Mouse (Mus musculus) CD4-positive helper T cell, adult 2 months (primary cell): ENCODE data around the gene Ccnc.
A peak's percentile ranks its signal among the peaks of the same experiment; 100 is the strongest.
"Not testable (repeated sequence)": the region's sequence is repeated elsewhere in the genome, so short reads cannot be mapped to it uniquely, and the experiment has no call there.

Source experiments
- DNase-seq: peaks from one replicate; pipeline ENCODE4 v3.0.0-alpha.2; 2012; ENCODE audit warnings: low read depth, missing footprints, low spot score

The Ccnc gene

DNA sequence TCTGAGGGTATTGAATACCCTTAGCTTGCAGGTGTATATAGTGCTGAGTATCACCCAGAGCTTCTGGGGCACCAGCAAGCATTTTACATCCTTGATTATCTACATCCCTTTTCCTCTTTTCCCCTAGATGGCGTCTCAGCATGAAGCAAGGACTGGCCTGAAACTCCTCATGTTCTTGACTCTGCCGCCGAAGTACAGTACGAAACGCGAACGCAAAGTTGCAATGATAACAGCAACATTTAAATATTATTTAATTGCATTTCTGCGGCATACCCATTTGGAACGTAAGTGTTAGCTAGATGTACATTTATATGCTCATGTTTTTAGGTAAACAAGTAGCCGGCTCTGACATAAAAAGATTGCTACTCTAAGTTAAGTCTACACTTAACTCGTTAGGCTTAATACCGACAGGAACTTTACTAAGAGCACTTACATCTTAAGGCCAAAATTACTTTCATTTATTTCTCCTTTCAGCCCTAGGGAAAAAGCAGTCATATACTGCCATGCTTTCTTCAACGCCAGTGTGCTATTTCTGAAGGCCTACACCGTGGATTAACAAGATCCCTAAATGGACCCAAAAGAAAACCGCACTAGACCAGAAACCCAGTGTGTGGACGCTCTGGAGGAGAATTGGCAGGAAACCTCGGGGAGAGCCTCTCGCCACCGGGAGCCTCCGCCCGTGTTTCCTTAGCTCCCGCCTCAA, 438 bp upstream of the Ccnc start:
- peak; percentile 71 for DNase-seq

DNA sequence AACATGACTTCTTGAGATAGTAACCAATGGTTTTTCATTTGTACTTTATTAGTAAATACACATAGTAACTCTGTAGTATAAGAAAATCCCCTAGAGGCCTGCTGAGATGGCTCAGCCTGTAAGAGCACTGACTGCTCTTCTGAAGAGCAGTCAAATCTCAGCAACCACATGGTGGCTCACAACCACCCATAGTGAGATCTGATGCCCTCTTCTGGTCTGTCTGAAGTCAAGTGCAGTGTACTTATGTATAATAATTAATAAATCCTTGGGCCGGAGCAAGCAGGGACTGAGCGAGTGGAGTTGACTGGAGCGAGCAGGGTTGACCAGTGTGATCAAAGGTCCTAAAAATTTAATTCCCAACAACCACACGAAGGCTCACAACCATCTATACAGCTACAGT, 11.7 kb downstream of the Ccnc start:
- DNase-seq, result peak; percentile 31

DNA sequence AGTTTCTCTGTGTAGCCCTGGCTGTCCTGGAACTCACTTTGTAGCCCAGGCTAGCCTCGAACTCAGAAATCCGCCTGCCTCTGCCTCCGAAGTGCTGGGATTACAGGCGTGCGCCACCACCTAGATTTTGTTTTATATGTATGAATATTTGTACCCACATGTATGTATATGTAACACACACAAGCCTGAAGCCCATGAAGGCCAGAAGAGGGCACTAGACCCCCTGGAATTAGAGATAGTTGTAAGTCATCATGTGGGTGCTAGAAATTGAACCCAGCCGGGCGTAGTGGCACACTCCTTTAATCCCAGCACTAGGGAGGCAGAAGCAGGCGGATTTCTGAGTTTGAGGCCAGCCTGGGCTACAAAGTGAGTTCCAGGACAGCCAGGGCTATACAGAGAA, 16.6 kb downstream of the Ccnc start:
- not testable (repeated sequence) for DNase-seq

DNA sequence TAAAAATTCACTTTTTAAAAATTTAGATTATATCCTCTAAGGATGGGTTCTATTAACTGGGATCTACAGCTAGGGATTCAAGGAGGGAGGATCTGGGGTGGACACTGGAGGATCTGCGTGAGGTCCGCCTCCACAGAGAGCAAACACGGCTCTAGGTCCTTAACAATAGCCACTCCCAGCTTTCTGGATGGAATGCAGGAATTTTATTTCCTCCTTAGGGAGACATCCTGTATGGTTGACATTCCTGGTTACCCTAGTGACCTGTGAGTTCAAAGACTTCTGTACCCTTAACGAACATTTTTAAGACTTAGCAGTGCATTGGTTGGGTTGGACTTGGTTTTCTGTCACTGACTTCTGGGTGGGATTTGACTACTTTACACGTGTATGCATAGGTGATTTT, 18.2 kb downstream of the Ccnc start:
- DNase-seq, result no peak

DNA sequence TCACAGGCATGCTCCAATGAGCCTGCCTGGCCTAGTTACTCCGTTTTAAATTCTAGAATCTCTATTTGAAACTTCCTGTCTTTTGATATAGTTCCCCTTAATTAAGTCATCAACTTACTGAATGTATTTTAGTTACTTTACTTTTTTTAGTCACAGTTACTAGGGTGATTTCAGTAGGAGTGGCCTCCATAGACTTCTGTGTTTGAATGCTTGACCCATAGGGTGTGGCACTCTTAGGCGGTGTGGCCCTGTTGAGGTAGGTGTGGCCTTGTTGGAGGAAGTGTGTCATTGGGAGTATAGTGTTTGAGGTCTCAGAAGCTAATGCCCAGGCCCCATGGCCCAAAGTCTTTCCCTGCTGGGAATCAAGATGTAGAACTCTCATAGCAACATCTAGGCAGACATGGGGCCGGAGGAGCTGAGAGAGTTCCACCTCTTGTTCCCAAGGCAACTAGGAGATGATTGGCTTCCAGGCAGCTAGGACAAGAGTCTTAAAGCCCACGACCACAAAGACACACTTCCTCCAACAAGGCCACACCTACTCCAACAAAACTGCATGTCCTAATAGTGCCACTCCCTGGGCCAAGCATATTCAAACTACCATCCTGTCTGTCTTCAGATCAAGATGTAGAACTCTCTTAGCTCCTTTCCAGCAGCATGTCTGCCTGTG, 27.8 kb downstream of the Ccnc start:
- DNase-seq, result peak; percentile 27

DNA sequence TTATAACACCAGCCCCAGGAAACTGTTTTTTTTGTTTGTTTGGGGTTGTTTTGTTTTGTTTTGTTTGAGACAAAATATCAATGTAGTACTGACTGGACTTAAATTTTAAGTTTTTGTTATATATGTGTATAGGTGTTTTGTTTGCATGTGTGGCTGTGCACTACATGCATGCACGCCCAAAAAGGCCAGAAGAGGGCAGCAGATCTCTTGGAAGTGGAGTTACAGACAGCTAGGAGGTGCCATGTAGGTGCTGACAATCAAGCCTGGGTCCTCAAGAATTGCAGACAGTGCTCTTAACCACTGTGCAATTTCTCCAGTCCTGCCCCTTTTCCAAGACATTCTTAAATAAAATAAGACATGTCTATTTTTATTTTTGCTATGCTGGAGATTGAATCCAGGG, 31.4 kb downstream of the Ccnc start:
- DNase-seq, result no peak

DNA sequence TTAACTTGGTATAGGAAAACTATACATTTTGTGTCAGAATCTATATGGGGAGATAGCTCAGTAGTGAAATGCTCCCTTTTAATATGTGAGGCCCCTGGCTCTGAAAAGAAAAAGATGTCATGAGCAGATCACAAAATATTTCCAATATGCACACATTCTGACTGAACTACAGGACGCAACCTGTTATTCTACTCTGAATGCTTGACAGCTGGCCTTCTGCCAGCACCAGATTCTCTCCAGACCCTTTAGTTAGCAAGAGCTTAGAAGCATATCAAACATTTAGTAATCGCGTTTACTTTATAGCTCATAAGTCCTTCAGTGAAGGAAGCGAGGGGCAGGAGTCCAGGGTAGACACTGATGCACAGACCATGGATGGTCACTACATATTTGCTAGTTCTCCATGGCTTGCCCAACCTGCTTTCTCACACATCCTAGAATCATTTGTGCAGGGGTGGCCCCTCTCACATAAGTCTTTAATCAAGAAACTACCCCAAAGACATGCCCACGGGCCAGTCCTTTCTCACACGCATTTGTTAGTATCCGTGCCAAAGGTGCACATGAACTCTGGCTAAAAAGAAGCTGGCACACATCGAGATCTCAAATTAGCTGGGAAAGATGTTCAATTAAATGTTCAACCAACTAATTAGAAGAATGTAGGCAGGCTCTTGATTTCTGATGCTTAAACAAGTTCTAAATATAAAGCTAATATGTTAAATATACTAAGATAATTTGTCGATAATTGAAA, 34.1 kb downstream of the Ccnc start:
- no peak for DNase-seq

DNA sequence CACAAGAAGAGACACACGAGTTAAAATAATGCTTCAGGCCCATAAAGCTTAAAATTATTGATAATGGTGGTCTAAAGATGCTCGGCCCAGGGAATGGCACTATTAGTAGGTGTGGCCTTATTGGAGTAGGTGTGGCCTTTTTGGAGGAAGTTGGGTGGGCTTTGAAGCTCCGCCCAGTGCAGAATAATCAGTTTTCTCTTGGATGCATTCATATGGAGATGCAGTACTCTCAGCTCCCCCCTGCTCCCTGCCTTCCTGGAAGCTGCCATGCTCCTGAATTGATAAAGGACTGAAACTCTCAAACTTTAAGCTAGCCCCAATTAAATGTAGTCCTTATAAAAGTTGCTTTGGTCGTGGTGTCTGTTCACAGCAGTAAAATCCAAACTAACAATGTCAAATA, 36.3 kb downstream of the Ccnc start:
- DNase-seq, result no peak

DNA sequence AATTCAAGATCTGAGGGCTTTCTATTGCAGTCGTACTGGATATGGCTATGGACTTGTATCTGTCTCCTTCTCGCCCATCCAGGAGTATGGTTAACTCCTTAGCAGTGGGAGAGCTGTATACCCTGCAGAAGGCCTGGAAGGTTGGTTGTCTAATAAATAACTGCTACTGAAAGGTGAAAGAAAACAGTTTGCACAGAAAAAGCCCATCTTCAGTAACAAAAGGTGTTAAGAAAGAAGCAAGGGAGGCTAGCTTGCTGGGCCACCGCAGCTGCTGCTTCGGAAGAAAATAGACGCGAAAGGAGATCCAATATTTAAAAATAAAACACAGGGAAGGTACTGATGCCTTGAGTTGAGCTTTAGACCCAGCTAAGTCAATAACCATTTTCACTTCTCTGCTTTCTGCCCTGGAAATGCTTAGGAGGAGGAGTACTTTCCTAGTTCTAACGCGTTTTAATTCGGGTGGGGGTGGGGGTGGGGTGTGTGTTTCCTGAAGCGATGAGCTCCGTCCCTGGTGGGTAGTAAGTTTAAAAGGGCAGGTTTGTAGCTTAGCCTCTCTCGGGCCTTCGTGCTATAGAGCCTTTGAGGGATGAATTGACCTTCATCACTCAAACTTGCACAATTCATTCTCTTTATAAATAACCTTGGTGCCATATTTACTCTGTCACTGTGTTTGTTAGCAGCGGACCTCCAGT, 38.8 kb downstream of the Ccnc start:
- DNase-seq, result peak; percentile 6

DNA sequence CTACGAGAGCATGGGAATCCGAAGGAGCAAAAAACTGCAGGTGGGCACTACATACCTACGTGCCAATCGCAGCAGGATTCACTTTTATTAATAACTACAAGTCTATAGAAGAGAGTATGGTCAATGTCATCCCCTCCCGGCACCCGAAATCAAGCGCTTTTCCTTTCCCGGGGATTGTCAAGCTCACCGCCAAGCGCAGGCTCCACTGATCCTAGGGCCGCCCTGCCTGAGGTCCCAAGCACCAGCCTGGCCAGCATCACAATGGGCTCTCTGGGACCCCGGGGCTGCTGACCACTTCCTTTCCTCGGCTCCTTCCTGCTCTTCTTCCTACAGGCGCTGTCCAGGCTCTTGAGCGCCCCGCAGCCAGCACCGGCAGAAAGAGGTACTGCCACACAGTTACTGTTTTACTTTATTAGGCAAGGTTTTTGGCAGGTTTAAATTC, 39.4 kb downstream of the Ccnc start, which contains the start of the genes Usp45 and Tstd3:
Gene Usp45 (plus strand): TSS at position 294 of the 442 bp plus-strand sequence.
Gene Tstd3 (minus strand): TSS at position 350 of the 442 bp plus-strand sequence.
- peak; percentile 78 for DNase-seq

DNA sequence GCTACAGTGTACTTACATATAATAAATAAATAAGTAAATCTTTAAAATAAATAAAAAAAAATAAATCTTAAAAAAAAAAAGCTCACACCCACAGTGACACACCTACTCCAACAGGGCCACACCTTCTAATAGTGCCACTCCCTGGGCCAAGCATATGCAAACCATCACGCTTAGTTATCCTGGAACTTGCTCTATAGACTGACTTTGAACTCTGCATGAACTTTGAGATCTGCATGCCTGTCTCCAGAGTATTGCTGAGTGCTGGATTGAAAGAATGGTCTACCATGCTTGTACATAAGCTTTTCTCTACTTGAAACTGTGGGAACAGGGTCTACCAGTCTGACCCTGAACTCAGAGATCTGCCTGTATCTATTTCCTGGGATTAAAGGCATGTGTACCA, 43.6 kb downstream of the Ccnc start:
- no peak for DNase-seq

DNA sequence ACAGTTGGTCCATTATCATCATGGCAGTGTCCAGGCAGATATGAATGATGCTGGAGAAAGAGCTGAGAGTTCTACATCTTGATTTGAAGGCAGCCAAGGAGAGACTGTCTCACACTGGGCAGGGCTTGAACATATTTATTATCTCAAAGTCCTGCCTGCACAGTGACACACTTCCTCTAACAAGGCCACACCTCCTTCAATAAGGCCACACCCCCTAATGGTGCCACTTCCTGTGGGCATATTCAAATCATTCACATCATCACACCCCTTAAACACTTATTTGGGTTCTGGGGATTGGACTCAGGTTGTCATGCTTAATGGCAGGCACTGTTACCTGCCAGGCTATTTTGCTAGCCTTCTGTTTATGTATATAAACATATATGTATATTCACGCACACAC, 44.8 kb downstream of the Ccnc start:
- peak; percentile 19 for DNase-seq

DNA sequence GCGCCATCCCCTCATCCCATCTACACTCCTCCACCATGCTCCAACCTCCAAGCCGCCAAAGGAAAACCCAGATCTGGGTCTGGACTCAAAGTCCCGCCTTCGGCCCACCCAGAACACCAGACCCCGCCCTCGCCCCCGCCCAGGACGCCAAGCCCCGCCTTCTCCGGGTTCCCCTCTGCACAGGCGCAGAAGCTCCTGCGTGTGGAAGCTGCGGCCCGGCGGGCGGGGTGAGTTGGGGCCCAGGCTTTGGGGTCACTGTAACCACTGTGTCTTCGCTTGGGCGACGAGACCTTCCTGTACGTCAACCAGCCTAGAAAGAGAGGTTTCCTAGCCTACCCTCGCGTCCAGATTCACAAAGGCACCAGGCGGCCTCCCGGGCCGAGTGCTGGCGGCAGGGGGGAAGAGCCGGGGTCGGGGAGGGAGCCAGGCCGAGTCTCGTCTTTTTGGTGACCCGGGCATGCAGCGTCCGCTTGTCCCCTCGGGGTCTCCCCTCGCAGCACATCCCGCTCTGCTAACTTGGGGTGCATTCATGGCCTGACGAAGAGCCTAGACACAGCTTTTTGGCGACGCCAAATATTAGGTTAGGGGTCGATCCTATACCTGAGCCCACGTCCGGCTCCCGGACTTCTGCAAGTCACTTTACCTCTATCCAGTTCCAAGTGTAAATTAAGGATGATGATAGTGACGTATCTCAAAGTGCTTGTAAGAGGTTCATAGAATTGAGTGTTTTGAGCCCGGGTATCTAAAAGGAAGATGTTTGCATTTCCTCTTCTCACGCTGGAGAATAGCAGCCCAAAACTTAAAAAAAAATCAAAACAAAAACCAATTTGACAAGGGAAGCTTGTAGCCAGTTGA, 48.8 kb downstream of the Ccnc start:
- DNase-seq, result peak; percentile 89

DNA sequence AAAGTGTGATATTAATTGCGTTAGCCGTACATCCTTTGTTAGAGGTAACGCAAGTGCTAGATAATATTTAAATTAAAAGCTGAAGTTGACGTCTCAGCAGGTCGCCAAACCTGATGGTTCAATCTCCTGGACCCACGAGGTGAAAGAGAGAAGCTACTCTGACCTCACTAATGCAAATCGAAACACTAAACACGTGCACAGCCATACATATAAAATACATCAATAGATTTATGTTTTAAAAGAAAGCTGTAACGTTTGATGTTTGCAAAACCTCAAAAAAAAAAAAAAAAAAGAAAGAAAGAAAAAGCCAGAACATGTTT, 49.4 kb downstream of the Ccnc start:
- peak; percentile 59 for DNase-seq

DNA sequence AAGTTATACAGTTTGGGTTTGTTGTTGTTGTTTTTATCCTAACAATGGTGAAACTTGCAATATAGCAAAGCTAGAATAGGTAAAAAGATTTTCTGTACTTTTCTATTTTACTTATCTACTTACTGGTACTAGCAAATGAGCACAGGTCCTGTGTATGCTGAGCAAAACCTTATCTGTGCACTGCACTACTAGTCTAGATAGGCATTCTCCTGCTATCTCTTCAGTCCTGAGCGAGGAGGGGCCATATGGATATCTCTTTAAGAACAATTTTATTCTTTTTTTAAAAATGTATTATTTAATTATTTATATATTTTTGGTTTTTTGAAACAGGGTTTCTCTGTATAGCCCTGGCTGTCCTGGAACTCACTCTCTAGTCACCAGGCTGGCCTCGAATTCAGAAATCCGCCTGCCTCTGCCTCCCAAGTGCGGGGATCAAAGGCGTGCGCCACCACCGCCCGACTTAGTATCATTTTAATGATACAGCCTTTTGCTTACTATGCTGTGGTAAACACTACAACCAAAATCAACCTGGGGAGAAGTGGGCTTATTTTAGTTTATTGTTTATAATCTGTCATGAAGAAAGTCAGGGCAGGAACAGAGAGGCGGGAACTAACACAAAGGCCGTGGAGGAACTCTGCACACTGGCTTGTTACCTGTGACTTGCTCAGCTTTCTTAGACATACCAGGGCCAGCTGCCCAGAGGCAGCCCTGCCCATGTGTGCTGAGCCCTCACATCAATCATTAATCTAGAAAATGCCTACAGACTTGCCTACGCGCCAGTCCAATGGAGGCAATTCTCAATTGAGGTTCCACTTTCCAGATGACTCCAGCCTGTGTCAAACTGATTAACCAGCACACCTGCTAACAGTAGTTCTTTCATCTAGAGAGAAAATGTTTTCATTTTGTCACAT, 53.6 kb downstream of the Ccnc start:
- no peak for DNase-seq

DNA sequence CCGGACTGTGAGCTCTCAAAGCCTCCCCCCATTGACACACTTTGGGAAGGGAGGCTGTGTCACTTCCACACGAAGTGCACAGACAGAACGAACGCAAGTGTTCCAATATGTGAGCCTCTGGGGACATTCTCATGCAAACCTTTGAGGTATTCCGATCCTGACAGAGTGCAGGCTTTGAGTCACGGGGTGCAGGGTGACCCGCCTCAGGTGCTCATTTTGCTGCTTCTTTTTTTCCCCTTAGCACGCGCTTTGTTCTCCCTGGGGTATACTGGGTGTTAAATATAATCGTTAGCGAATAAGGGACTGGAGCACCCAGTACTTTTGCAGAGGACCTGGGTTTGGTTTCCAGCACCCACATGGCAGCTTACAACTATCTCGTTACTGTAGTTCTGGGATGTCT, 58.8 kb downstream of the Ccnc start:
- DNase-seq, result no peak

DNA sequence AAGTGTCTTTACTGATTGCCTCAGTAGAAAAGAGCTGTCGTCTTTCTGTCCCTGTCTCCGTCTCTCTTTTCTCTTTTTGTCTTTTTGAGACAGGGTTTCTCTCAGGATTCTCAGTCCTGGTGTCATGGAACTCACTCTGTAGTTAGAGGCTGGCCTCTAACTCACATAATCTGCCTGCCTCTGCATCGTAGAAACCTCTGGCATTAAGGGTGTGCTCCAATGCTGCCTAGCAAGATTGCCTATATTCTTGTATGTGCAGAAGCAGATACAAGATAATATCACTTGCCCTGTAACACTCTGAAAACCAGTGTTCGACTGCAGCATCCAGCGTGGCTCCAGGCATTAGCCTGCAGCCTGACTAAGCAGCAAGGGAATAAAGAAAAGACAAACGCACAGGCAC, 61.4 kb downstream of the Ccnc start:
- DNase-seq, result no peak

DNA sequence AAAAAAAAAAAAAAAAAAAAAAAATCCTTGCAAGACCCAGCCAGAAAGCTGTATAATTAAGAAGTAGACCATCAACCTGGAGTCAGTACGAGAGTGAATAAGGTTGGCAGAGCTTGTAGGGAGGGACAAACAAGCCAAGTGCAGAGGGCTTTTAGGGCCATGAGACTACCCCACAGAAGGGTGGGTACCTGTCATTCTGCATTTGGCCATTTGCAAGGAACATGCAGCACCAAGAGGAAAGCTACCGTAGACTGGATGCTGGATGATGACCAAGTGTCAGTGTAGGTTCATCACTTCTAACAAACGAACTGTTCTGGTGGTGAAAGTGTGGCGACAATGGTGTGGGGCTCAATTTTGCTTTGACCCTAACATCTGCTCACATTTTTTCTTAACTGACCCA, 62.3 kb downstream of the Ccnc start:
- DNase-seq, result no peak

DNA sequence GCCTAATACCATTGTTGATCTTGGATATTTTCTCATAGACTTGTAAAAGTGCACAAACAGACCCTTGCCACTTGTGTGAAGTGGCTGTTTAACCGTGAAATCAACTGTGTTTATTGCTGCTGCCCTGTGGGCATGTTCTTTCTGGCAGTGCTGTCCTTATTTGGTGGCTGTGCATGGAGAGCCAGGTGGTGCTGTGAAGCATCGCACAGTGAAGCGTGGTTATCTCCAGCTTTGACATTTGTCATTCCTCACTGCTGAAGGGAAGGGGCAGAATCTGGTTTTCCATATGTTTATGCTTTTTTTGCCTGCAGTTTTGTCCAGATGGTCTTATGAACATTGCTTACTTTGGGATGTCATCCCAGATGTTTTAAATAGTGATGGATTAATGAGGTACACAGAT, 66.1 kb downstream of the Ccnc start:
- DNase-seq, result no peak

DNA sequence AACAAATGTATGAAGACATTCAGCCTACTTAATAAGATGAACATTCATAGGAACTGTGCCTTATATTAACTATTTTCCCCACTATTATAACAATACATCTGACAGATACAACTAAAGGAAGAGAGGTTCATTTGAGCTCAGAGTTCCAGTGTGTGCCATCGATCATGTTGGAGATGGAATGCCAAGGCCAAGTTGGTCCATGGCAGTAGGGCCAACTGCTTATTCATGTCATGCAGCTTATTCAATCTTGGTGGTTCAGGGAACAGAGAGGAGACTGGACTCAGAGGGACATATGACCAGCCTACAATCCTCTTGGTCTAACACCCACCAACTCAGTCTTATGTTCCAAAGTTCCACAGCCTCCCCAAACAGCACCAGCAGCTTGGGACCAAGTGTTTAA, 73.5 kb downstream of the Ccnc start:
- DNase-seq, result no peak
